Mouse (Mus musculus) lung, adult 18-20 months (tissue): ENCODE data around the gene Arhgef28.
"Not testable (repeated sequence)": the region's sequence is repeated elsewhere in the genome, so short reads cannot be mapped to it uniquely, and the experiment has no call there.

Source experiments
- DNase-seq, 2 experiments: peaks; one replicate each; pipeline ENCODE4 v3.0.0; 2022; ENCODE audit warnings: mixed read lengths in 2 of 2

The Arhgef28 gene

GRCm38 (mm10) chr13:98122766-98123165 is 83.5 kb downstream of the Arhgef28 start:
- no peak for DNase-seq

GRCm38 (mm10) chr13:98121993-98122392 is 84.2 kb downstream of the Arhgef28 start:
- no peak for DNase-seq

- DNase-seq: no peak
Observed at GRCm38 (mm10) chr13:98121124-98121470, 85.1 kb downstream of the Arhgef28 start.

GRCm38 (mm10) chr13:98120356-98121123 is 85.7 kb downstream of the Arhgef28 start:
- peak in 1 of 2 experiments; percentile 42 for DNase-seq

- DNase-seq: peak; percentile 57 to 61
Observed at GRCm38 (mm10) chr13:98118291-98118690, 87.9 kb downstream of the Arhgef28 start.

GRCm38 (mm10) chr13:98117566-98118254 is 88.5 kb downstream of the Arhgef28 start:
- DNase-seq: peak; percentile 34 to 44

- DNase-seq: peak; percentile 27 to 48
Observed at GRCm38 (mm10) chr13:98115650-98116049, 90.6 kb downstream of the Arhgef28 start.

GRCm38 (mm10) chr13:98115051-98115450 is 91.2 kb downstream of the Arhgef28 start:
- DNase-seq: no peak

GRCm38 (mm10) chr13:98112812-98113503 is 93.3 kb downstream of the Arhgef28 start:
- peak in 1 of 2 experiments; percentile 23 for DNase-seq

- no peak for DNase-seq
Observed at GRCm38 (mm10) chr13:98111531-98111930, 94.7 kb downstream of the Arhgef28 start.

- DNase-seq: no peak
Observed at GRCm38 (mm10) chr13:98111021-98111420, 95.2 kb downstream of the Arhgef28 start.

- DNase-seq: not testable (repeated sequence)
Observed at GRCm38 (mm10) chr13:98108481-98108880, 97.8 kb downstream of the Arhgef28 start.

GRCm38 (mm10) chr13:98107621-98108020 is 98.6 kb downstream of the Arhgef28 start:
- peak in 1 of 2 experiments; percentile 39 for DNase-seq

- no peak for DNase-seq
Observed at GRCm38 (mm10) chr13:98095966-98096365, 110.3 kb downstream of the Arhgef28 start.

GRCm38 (mm10) chr13:98094332-98094731 is 111.9 kb downstream of the Arhgef28 start:
- DNase-seq: no peak

- DNase-seq: no peak
Observed at GRCm38 (mm10) chr13:98093483-98093882, 112.8 kb downstream of the Arhgef28 start.

- no peak for DNase-seq
Observed at GRCm38 (mm10) chr13:98092354-98093002, 113.8 kb downstream of the Arhgef28 start.

- DNase-seq: no peak
Observed at GRCm38 (mm10) chr13:98079640-98080039, 126.6 kb downstream of the Arhgef28 start.

- DNase-seq: no peak
Observed at GRCm38 (mm10) chr13:98078251-98078650, 128.0 kb downstream of the Arhgef28 start.

- peak in 1 of 2 experiments; percentile 25 for DNase-seq
Observed at GRCm38 (mm10) chr13:98077216-98077615, 129.0 kb downstream of the Arhgef28 start.

GRCm38 (mm10) chr13:98074871-98075270 is 131.4 kb downstream of the Arhgef28 start:
- DNase-seq: no peak

- no peak for DNase-seq
Observed at GRCm38 (mm10) chr13:98073190-98073589, 133.0 kb downstream of the Arhgef28 start.

- no peak for DNase-seq
Observed at GRCm38 (mm10) chr13:98070458-98070857, 135.8 kb downstream of the Arhgef28 start.
